Mouse (Mus musculus) ES-Bruce4 (cell line): ENCODE measurements around the gene Polr2j. TPM values are rescaled to one million over a fixed set of nuclear protein-coding genes. Genes with fewer than 3 reads are reported as not detected.
"Not testable (repeated sequence)": the region's sequence is repeated elsewhere in the genome, so short reads cannot be mapped to it uniquely, and the experiment has no call there.

Experiments
- H3K27ac ChIP-seq: 2 replicates; pipeline ENCODE4 v1.5.1; 2012; ENCODE audit warnings: low read length, inconsistent platforms; ENCODE audit not compliant: insufficient read depth
- H3K27me3 ChIP-seq: 2 replicates; pipeline ENCODE4 v1.6.1; 2012; ENCODE audit warnings: mild to moderate bottlenecking, low read length, inconsistent platforms; ENCODE audit not compliant: control insufficient read depth, poor library complexity, insufficient read depth, severe bottlenecking
- H3K36me3 ChIP-seq: 2 replicates; pipeline ENCODE4 v1.6.1; 2012; ENCODE audit warnings: inconsistent platforms, mild to moderate bottlenecking, low read length, moderate library complexity; ENCODE audit not compliant: control insufficient read depth, poor library complexity, insufficient read depth, severe bottlenecking
- H3K4me1 ChIP-seq: one replicate; pipeline ENCODE4 v1.8.1; 2011; ENCODE audit warnings: low read length; ENCODE audit not compliant: control insufficient read depth, insufficient read depth
- H3K4me3 ChIP-seq: 2 replicates; pipeline ENCODE4 v1.5.1; 2011; ENCODE audit warnings: low read depth, mild to moderate bottlenecking, low read length
- H3K9ac ChIP-seq: 2 replicates; pipeline ENCODE4 v1.6.1; 2012; ENCODE audit warnings: low read depth, mild to moderate bottlenecking, inconsistent platforms; ENCODE audit not compliant: poor library complexity, severe bottlenecking
- H3K9me3 ChIP-seq: replicated peaks from 2 replicates; pipeline ENCODE4 v1.6.1; 2012; ENCODE audit warnings: mild to moderate bottlenecking, low read length, inconsistent platforms; ENCODE audit not compliant: control insufficient read depth, poor library complexity, insufficient read depth, severe bottlenecking
- CTCF ChIP-seq: IDR thresholded peaks from one replicate; pipeline ENCODE4 v1.8.1; 2011; ENCODE audit warnings: low read depth, low read length
- EP300 ChIP-seq: IDR thresholded peaks from 2 replicates; pipeline ENCODE4 v1.6.1; 2011; ENCODE audit warnings: low read depth, low read length; ENCODE audit not compliant: insufficient read depth
- POLR2A ChIP-seq: IDR thresholded peaks from one replicate; pipeline ENCODE4 v1.8.1; 2011; ENCODE audit warnings: low read length; ENCODE audit not compliant: insufficient read depth
- polyA plus RNA-seq: library from polyadenylated mRNA; stranded (reverse); fragments of >200 nt; gene quantifications from 2 replicates; pipeline ENCODE4 v1.2.4, GENCODE M21; 2011; ENCODE audit warnings: low read depth; ENCODE audit not compliant: missing spikeins, insufficient read depth, insufficient read length

The Polr2j gene
- polyA plus RNA-seq, 1 experiment = 90.7 TPM

- Histone ChIP-seq H3K27me3 (no peaks in the 10 kb centered on the region), H3K9ac (no peak overlapping the region), H3K9me3 (peaks cover 11% of the 10 kb centered on the region), H3K36me3 (no peaks in the 10 kb centered on the region), H3K4me1 (no peaks in the 10 kb centered on the region), H3K4me3 (no peak overlapping the region), H3K27ac (no peak overlapping the region)
- TF ChIP-seq CTCF = no peak
- no peak for TF ChIP-seq EP300
- TF ChIP-seq POLR2A = no peak
These were observed 35.9 kb downstream of the Polr2j start for GRCm38 (mm10) chr5:136152365-136152764.

- Histone ChIP-seq H3K36me3 (no peaks in the 10 kb centered on the region), H3K9ac (no peak overlapping the region), H3K4me1 (no peaks in the 10 kb centered on the region), H3K27ac (no peak overlapping the region), H3K27me3 (no peaks in the 10 kb centered on the region), H3K9me3 (peaks cover 11% of the 10 kb centered on the region), H3K4me3 (no peak overlapping the region)
- TF ChIP-seq CTCF (no peak), EP300 (no peak), POLR2A (no peak)
These were observed 39.0 kb downstream of the Polr2j start for GRCm38 (mm10) chr5:136155399-136155798.

- H3K4me3 ChIP-seq, H3K27ac ChIP-seq, H3K4me1 ChIP-seq, H3K9me3 ChIP-seq, H3K9ac ChIP-seq, H3K36me3 ChIP-seq, H3K27me3 ChIP-seq: not testable (repeated sequence)
These were observed 43.7 kb downstream of the Polr2j start for GRCm38 (mm10) chr5:136160084-136160483.

- Histone ChIP-seq H3K9me3 (no peaks in the 10 kb centered on the region), H3K27ac (no peak overlapping the region), H3K4me1 (no peaks in the 10 kb centered on the region), H3K27me3 (no peaks in the 10 kb centered on the region), H3K4me3 (no peak overlapping the region), H3K9ac (no peak overlapping the region), H3K36me3 (no peaks in the 10 kb centered on the region)
- TF ChIP-seq CTCF = no peak
- TF ChIP-seq EP300 = no peak
- no peak for TF ChIP-seq POLR2A
These were observed 47.5 kb downstream of the Polr2j start for GRCm38 (mm10) chr5:136163807-136164474.

- H3K36me3 ChIP-seq = no peaks in the 10 kb centered on the region
- H3K9ac ChIP-seq = no peak overlapping the region
- no peak overlapping the region for H3K4me3 ChIP-seq
- H3K9me3 ChIP-seq = no peaks in the 10 kb centered on the region
- H3K4me1 ChIP-seq = no peaks in the 10 kb centered on the region
- no peak overlapping the region for H3K27ac ChIP-seq
- no peak for TF ChIP-seq CTCF
- TF ChIP-seq EP300 = no peak
- TF ChIP-seq POLR2A = no peak
- no peaks in the 10 kb centered on the region for H3K27me3 ChIP-seq
These were observed 48.8 kb downstream of the Polr2j start for GRCm38 (mm10) chr5:136165246-136165645.

- Histone ChIP-seq H3K9me3 (no peaks in the 10 kb centered on the region), H3K4me1 (peaks cover 2% of the 10 kb centered on the region), H3K27me3 (no peaks in the 10 kb centered on the region), H3K4me3 (no peak overlapping the region), H3K27ac (no peak overlapping the region), H3K9ac (no peak overlapping the region), H3K36me3 (no peaks in the 10 kb centered on the region)
- no peak for TF ChIP-seq POLR2A
- TF ChIP-seq EP300 = no peak
- no peak for TF ChIP-seq CTCF
These were observed 50.9 kb downstream of the Polr2j start for GRCm38 (mm10) chr5:136167296-136167695.
